Mouse (Mus musculus): ENCODE measurements at regions not wholly inside any gene's neighbourhood (a gene's known extent, or its start where the extent isn't known, plus 50 kb on each side); places are given as distances from the start of the nearest gene placed in this dataset.

- TF ChIP-seq CTCF (IDR thresholded peaks at IDR 0.05; ENCODE audit: extremely low read depth, insufficient read depth, insufficient read length, insufficient replicate concordance) (no peak), POLR2A (IDR thresholded peaks at IDR 0.05; ENCODE audit: low read depth, low read length) (no peak)
Observed at GRCm38 (mm10) chr3:19004792-19005191, 623.7 kb downstream of the 1700064H15Rik start.

Measured in spleen, adult 2 months (tissue).